Mouse (Mus musculus) heart, postnatal 0 days (tissue): ENCODE data around the gene Sumf2. TPM values are rescaled to one million over a fixed set of nuclear protein-coding genes. Genes with fewer than 3 reads are reported as not detected.
"Not testable (repeated sequence)": the region's sequence is repeated elsewhere in the genome, so short reads cannot be mapped to it uniquely, and the experiment has no call there.

ENCODE experiments used
- ATAC-seq: fragments of 200-750 bp; cut with Nextera tagmentation; 2 replicates; pipeline ENCODE4 v1.8.0; 2017; ENCODE audit warnings: low read depth, moderate number of reproducible peaks, moderate library complexity; ENCODE audit not compliant: insufficient read depth
- DNase-seq: peaks from one replicate; pipeline ENCODE4 v3.0.0-alpha.2; 2016; ENCODE audit warnings: low spot score
- H3K27ac ChIP-seq: fragments of 300-500 bp; sonication (generic); 2 replicates; pipeline ENCODE4 v1.5.1; 2014; ENCODE audit warnings: low read depth, mild to moderate bottlenecking
- H3K27me3 ChIP-seq: fragments of 300-500 bp; sonication (generic); 2 replicates; pipeline ENCODE4 v1.6.1; 2014; ENCODE audit warnings: low read length, mixed read lengths; ENCODE audit not compliant: control insufficient read depth, insufficient read depth
- H3K36me3 ChIP-seq: fragments of 300-500 bp; sonication (generic); replicated peaks from 2 replicates; pipeline ENCODE4 v1.6.1; 2014; ENCODE audit warnings: low read length, mixed read lengths; ENCODE audit not compliant: control insufficient read depth, insufficient read depth
- H3K4me1 ChIP-seq: fragments of 300-500 bp; sonication (generic); 2 replicates; pipeline ENCODE4 v1.6.1; 2014; ENCODE audit warnings: antibody characterized with exemption; ENCODE audit not compliant: control insufficient read depth, insufficient read depth
- H3K4me2 ChIP-seq: fragments of 300-500 bp; sonication (generic); 2 replicates; pipeline ENCODE4 v1.6.1; 2014; ENCODE audit warnings: low read depth, mild to moderate bottlenecking, low read length, moderate library complexity
- H3K4me3 ChIP-seq: fragments of 300-500 bp; sonication (generic); 2 replicates; pipeline ENCODE4 v1.5.1; 2014; ENCODE audit warnings: low read depth, low read length
- H3K9ac ChIP-seq: fragments of 300-500 bp; sonication (generic); replicated peaks from 2 replicates; pipeline ENCODE4 v1.6.1; 2014; ENCODE audit warnings: low read depth, low read length, mixed read lengths
- H3K9me3 ChIP-seq: fragments of 300-500 bp; sonication (generic); replicated peaks from 2 replicates; pipeline ENCODE4 v1.6.1; 2016; ENCODE audit warnings: low read length; ENCODE audit not compliant: control insufficient read depth
- CTCF ChIP-seq: IDR thresholded peaks from 2 replicates; pipeline ENCODE4 v1.5.1; 2016; ENCODE audit warnings: antibody characterized with exemption, control low read depth, low read depth
- EP300 ChIP-seq: IDR thresholded peaks from 2 replicates; pipeline ENCODE4 v1.6.1; 2016; ENCODE audit warnings: antibody characterized with exemption, low read depth
- WGBS: fragments of 180-500 bp; shearing (Covaris S2); extraction: QIAGEN DNeasy Blood & Tissue Kit; methylation state at CpG from one replicate; pipeline ENCODE4 v1.1.7; 2014; 5-methylcytosine and 5-hydroxymethylcytosine counted together
- polyA plus RNA-seq: library from polyadenylated mRNA; unstranded; fragments of >200 nt; fragmentation: Nextera tagmentation; extraction: Ambion mirVana; gene quantifications from 2 replicates; pipeline ENCODE4 v1.2.1, GENCODE M21; 2015
- total RNA-seq: library from RNA; depleted of rRNA; stranded (reverse); fragments of >200 nt; gene quantifications from 2 replicates; pipeline ENCODE4 v1.2.3, GENCODE M21; 2014; ENCODE audit warnings: low replicate concordance

Sumf2 gene
- total and polyA plus RNA-seq, 2 experiments from 2014 or later, result 12.8 to 14.9 TPM

- peaks cover 13% of the 10 kb centered on the region; the same call in 1 of the 2 replicates for H3K4me1 ChIP-seq
- 0% methylated on average over 46 of the region's 46 CpGs for WGBS
- ATAC-seq (peak; percentile 99), DNase-seq (peak; percentile 99)
- H3K4me3 ChIP-seq, result peak within 1 kb of the TSS; percentile 91
- H3K9me3 ChIP-seq, result no peaks in the 10 kb centered on the region
- TF ChIP-seq CTCF (no peak), EP300 (peak; percentile 83)
- H3K27ac ChIP-seq, result peak within 1 kb of the TSS; percentile 99
- no peaks in the 10 kb centered on the region for H3K27me3 ChIP-seq
- H3K9ac ChIP-seq, result peak within 1 kb of the TSS; percentile 87
- H3K36me3 ChIP-seq, result peaks cover 22% of the 10 kb centered on the region
- H3K4me2 ChIP-seq, result peak within 1 kb of the TSS; percentile 85
These were observed 40.3 kb downstream of the Sumf2 start, which contains the start of gene Chchd2 for GRCm38 (mm10) chr5:129886911-129887636. Chchd2 (minus strand) TSS chr5:129887470.

- DNase-seq, H3K4me1 ChIP-seq, H3K9ac ChIP-seq, ATAC-seq, H3K4me3 ChIP-seq, H3K27me3 ChIP-seq, H3K36me3 ChIP-seq, H3K9me3 ChIP-seq, H3K4me2 ChIP-seq, H3K27ac ChIP-seq: not testable (repeated sequence)
- 79% methylated on average over 4 of the region's 7 CpGs for WGBS
These were observed 43.6 kb downstream of the Sumf2 start for GRCm38 (mm10) chr5:129890390-129890789.

GRCm38 (mm10) chr5:129895198-129896088 lies 48.7 kb downstream of the Sumf2 start, which contains the start of gene Zbed5:
Zbed5 (plus strand) TSS chr5:129895723.
- Histone ChIP-seq H3K9ac (peak within 1 kb of the TSS; percentile 58; the same call in 1 of the 2 replicates), H3K4me3 (peak within 1 kb of the TSS; percentile 61), H3K27me3 (no peaks in the 10 kb centered on the region), H3K36me3 (no peaks in the 10 kb centered on the region), H3K27ac (no peak within 1 kb of the TSS), H3K9me3 (no peaks in the 10 kb centered on the region), H3K4me1 (peaks cover 6% of the 10 kb centered on the region), H3K4me2 (peak within 1 kb of the TSS; percentile 93)
- DNase-seq (peak; percentile 95), ATAC-seq (peak; percentile 100)
- WGBS, result 2% methylated on average over 44 of the region's 44 CpGs
- TF ChIP-seq EP300 (no peak), CTCF (no peak)

- no peaks in the 10 kb centered on the region for H3K27me3 ChIP-seq
- no peak within 1 kb of the TSS for H3K9ac ChIP-seq
- H3K4me2 ChIP-seq, result no peak within 1 kb of the TSS
- H3K27ac ChIP-seq, result no peak within 1 kb of the TSS
- H3K4me3 ChIP-seq, result no peak within 1 kb of the TSS
- H3K4me1 ChIP-seq, result peaks cover 6% of the 10 kb centered on the region
- TF ChIP-seq EP300, result no peak
- TF ChIP-seq CTCF, result no peak
- 0 out of 2 replicates have a peak, but pooled peaks cover 6% of the 10 kb centered on the region for H3K36me3 ChIP-seq
- H3K9me3 ChIP-seq, result no peaks in the 10 kb centered on the region
- WGBS, result 95% methylated on average over 1 of the region's 1 CpGs
- ATAC-seq (no peak), DNase-seq (no peak)
These were observed 51.7 kb downstream of the Sumf2 start, which contains the start of gene Phkg1 for GRCm38 (mm10) chr5:129898449-129898848. Phkg1 (minus strand) TSS chr5:129898549.

- Histone ChIP-seq H3K4me1 (0 out of 2 replicates have a peak, but pooled peaks cover 4% of the 10 kb centered on the region), H3K27ac (no peak overlapping the region), H3K27me3 (no peaks in the 10 kb centered on the region), H3K9me3 (no peaks in the 10 kb centered on the region), H3K36me3 (no peaks in the 10 kb centered on the region), H3K4me2 (peak overlapping the region; percentile 77), H3K9ac (peak overlapping the region; percentile 51), H3K4me3 (peak overlapping the region; percentile 58)
- 28% methylated on average over 4 of the region's 4 CpGs for WGBS
- ATAC-seq, result no peak
- TF ChIP-seq CTCF, result no peak
- no peak for TF ChIP-seq EP300
- DNase-seq, result no peak
These were observed 61.0 kb downstream of the Sumf2 start for GRCm38 (mm10) chr5:129907775-129908174.
